In genomic region chr4:149457831-149458430, GRCm38 (mm10) we compare ENCODE assay signal across 8 mouse cellular contexts. TPM values are rescaled to one million over a fixed set of nuclear protein-coding genes. Genes with fewer than 3 reads are reported as not detected.
A peak's percentile ranks its signal among the peaks of the same experiment; 100 is the strongest.
DNase-seq lines count a peak whose midpoint lies in the region.
"Had no signal": no experiment of that assay in that cellular context is flagged by ENCODE, and none has a peak within 500 bp of the region (broad histone marks: within the 10 kb centered on the region; RNA-seq: fewer than 3 reads in every experiment).

No protein-coding gene starts in this region.

- peak; percentile 46 for DNase-seq in ovary, postnatal 36 days (ENCODE audit: low spot score)
- no peak for DNase-seq in ovary, postnatal 14 days (ENCODE audit: low spot score)
- peak; percentile 59 for DNase-seq in adrenal gland, adult 8-10 months
- peak; percentile 78 for DNase-seq in heart, adult 8-10 months (ENCODE audit: low spot score)
- peak; percentile 84 to 88 for DNase-seq in kidney, postnatal 36 days
- no peak for DNase-seq in thymus, postnatal 4 days
- DNase-seq in left cerebral cortex, adult 18-20 months (ENCODE audit: low spot score in 2 of 2), result no peak

RNA-seq across cellular contexts. Expression of gene Rbp7, which starts 3.2 kb away (rescaled TPM):
- 10 to 100 TPM in 1 of 4 experiments, 1 to 10 TPM in 3; 3.0 to 12.9 (median 7.2) TPM for total RNA-seq in adrenal gland, adult 8-10 months (2022)
- 10 to 100 TPM; 41.4 to 66.1 (median 52.8) TPM for total RNA-seq in heart, adult 8-10 months (2022)
- not detected for total RNA-seq in left cerebral cortex, adult 18-20 months (2021)
- total RNA-seq: MEL had no signal

RNA-seq across cellular contexts. Expression of gene Tmem274, which starts 19.2 kb away (rescaled TPM):
- total RNA-seq in adrenal gland, adult 8-10 months (2022), result not detected
- total RNA-seq in heart, adult 8-10 months (2022), result not detected
- total RNA-seq in left cerebral cortex, adult 18-20 months (2021), result not detected
- total RNA-seq: MEL had no signal

RNA-seq across cellular contexts. Expression of gene Nmnat1, which starts 27.1 kb away (rescaled TPM):
- 10 to 100 TPM; 14.8 to 19.5 (median 17.8) TPM for total RNA-seq in adrenal gland, adult 8-10 months (2022)
- total RNA-seq in heart, adult 8-10 months (2022), result 10 to 100 TPM; 35.1 to 36.8 (median 36.0) TPM
- total RNA-seq in left cerebral cortex, adult 18-20 months (2021), result 1 to 10 TPM; 7.0 to 9.3 TPM

RNA-seq across cellular contexts. Expression of gene Lzic, which starts 27.1 kb away (rescaled TPM):
- 10 to 100 TPM; 19.9 to 25.1 (median 24.1) TPM for total RNA-seq in adrenal gland, adult 8-10 months (2022)
- 10 to 100 TPM; 50.1 to 69.6 (median 57.6) TPM for total RNA-seq in heart, adult 8-10 months (2022)
- total RNA-seq in left cerebral cortex, adult 18-20 months (2021), result 10 to 100 TPM; 16.4 to 16.7 TPM

RNA-seq across cellular contexts. Expression of gene Ube4b, which starts 31.4 kb away (rescaled TPM):
- 100 to 1,000 TPM in 1 of 4 experiments, 10 to 100 TPM in 3; 77.8 to 102 (median 91.0) TPM for total RNA-seq in adrenal gland, adult 8-10 months (2022)
- total RNA-seq in heart, adult 8-10 months (2022), result 10 to 100 TPM; 40.6 to 46.8 (median 42.6) TPM
- 100 to 1,000 TPM; 101 to 106 TPM for total RNA-seq in left cerebral cortex, adult 18-20 months (2021)

Comparison
In these comparisons a context has a peak if more than half of its experiments do, and no peak if none do; other contexts are left out.
1. DNase-seq: peak in ovary, postnatal 36 days (single experiment), adrenal gland, adult 8-10 months (single experiment), heart, adult 8-10 months (single experiment) and kidney, postnatal 36 days (2 of 2); none in ovary, postnatal 14 days (single experiment), thymus, postnatal 4 days (single experiment) and left cerebral cortex, adult 18-20 months (0 of 2).